Mouse (Mus musculus) embryonic facial prominence, embryonic 13.5 days (tissue): Measurements from ENCODE around the gene Etv6. TPM values are rescaled to one million over a fixed set of nuclear protein-coding genes. Genes with fewer than 3 reads are reported as not detected.
A peak's percentile ranks its signal among the peaks of the same experiment; 100 is the strongest.

Source experiments
- ATAC-seq: fragments of 200-750 bp; cut with Nextera tagmentation; 2 replicates; pipeline ENCODE4 v1.8.0; 2017; ENCODE audit warnings: low read depth; ENCODE audit not compliant: insufficient number of reproducible peaks, insufficient read depth, low FRiP score, low TSS enrichment
- H3K27ac ChIP-seq: fragments of 300-500 bp; sonication (generic); 2 replicates; pipeline ENCODE4 v1.5.1; 2015; ENCODE audit warnings: moderate library complexity, mild to moderate bottlenecking, inconsistent platforms
- H3K27me3 ChIP-seq: fragments of 300-500 bp; sonication (generic); 2 replicates; pipeline ENCODE4 v1.6.1; 2015; ENCODE audit warnings: mild to moderate bottlenecking, inconsistent platforms
- H3K36me3 ChIP-seq: fragments of 300-500 bp; sonication (generic); 2 replicates; pipeline ENCODE4 v1.6.1; 2015; ENCODE audit warnings: mild to moderate bottlenecking, inconsistent platforms
- H3K4me1 ChIP-seq: fragments of 300-500 bp; sonication (generic); 2 replicates; pipeline ENCODE4 v1.6.1; 2015; ENCODE audit warnings: inconsistent platforms
- H3K4me2 ChIP-seq: fragments of 300-500 bp; sonication (generic); 2 replicates; pipeline ENCODE4 v1.6.1; 2015; ENCODE audit warnings: moderate library complexity, mild to moderate bottlenecking, inconsistent platforms
- H3K4me3 ChIP-seq: fragments of 300-500 bp; sonication (generic); 2 replicates; pipeline ENCODE4 v1.5.1; 2015; ENCODE audit warnings: mild to moderate bottlenecking, inconsistent platforms
- H3K9ac ChIP-seq: fragments of 300-500 bp; sonication (generic); 2 replicates; pipeline ENCODE4 v1.6.1; 2015; ENCODE audit warnings: mild to moderate bottlenecking, inconsistent platforms
- H3K9me3 ChIP-seq: fragments of 300-500 bp; sonication (generic); 2 replicates; pipeline ENCODE4 v1.6.1; 2016; ENCODE audit warnings: inconsistent platforms
- WGBS: fragments of 180-500 bp; shearing (Covaris S2); methylation state at CpG from one replicate; pipeline ENCODE4 v1.1.7; 2015; ENCODE audit warnings: mixed read lengths; 5-methylcytosine and 5-hydroxymethylcytosine counted together
- polyA plus RNA-seq: library from polyadenylated mRNA; unstranded; fragments of >200 nt; fragmentation: Nextera tagmentation; extraction: Ambion mirVana; gene quantifications from 2 replicates; pipeline ENCODE4 v1.2.1, GENCODE M21; 2015

Gene Etv6
- polyA plus RNA-seq, 1 experiment from 2014 or later: 16.1 TPM

DNA sequence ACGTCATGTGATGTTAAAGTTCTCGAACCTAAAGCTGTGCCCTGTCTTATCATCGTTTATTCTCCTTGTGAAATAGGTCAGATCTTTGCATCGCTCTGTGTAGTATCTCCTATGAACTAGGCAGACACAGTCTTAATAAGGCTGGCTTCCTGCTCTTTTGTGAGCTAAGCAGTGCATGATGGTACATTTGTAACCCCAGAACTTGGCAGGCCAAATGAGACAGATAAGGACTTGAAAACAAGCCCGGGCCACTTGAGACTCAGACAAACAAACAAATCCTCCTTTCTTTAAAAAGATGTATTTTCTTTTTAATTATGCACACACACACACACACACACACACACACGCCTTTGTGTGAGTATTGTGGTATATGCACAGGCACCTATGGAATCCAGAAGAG is 42.5 kb downstream of the Etv6 start:
- Histone ChIP-seq H3K9ac (no peak overlapping the region), H3K4me2 (no peak overlapping the region), H3K36me3 (peaks cover 13% of the 10 kb centered on the region), H3K27me3 (no peaks in the 10 kb centered on the region), H3K4me3 (no peak overlapping the region), H3K9me3 (no peaks in the 10 kb centered on the region), H3K4me1 (0 out of 2 replicates have a peak, but pooled peaks cover 2% of the 10 kb centered on the region), H3K27ac (no peak overlapping the region)
- ATAC-seq: no peak
- WGBS: 88% methylated on average over 6 of the region's 6 CpGs

DNA sequence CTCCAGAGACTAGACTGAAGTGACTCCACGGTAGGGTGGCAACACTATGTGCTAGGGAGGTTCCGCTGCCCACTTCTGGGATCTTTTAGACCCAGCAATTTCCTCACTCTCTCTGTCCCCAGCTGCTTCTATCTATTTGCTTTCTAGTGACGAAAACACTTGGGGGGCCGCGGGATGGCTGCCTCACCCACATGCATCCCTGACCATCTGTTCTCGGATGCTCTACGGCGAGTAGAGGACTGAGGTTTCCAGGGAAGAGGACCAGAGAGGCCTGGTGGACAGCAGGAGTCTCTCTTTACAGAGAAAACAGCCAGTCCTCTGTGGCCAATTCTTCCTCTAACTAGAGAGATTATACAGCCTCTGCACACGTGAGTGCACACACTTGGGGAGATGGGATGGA is 43.6 kb downstream of the Etv6 start:
- Histone ChIP-seq H3K4me1 (0 out of 2 replicates have a peak, but pooled peaks cover 2% of the 10 kb centered on the region), H3K27me3 (no peaks in the 10 kb centered on the region), H3K9me3 (no peaks in the 10 kb centered on the region), H3K9ac (no peak overlapping the region), H3K36me3 (peaks cover 12% of the 10 kb centered on the region), H3K4me2 (no peak overlapping the region), H3K27ac (no peak overlapping the region), H3K4me3 (no peak overlapping the region)
- 90% methylated on average over 9 of the region's 9 CpGs for whole genome bisulfite sequencing
- no peak for ATAC-seq

DNA sequence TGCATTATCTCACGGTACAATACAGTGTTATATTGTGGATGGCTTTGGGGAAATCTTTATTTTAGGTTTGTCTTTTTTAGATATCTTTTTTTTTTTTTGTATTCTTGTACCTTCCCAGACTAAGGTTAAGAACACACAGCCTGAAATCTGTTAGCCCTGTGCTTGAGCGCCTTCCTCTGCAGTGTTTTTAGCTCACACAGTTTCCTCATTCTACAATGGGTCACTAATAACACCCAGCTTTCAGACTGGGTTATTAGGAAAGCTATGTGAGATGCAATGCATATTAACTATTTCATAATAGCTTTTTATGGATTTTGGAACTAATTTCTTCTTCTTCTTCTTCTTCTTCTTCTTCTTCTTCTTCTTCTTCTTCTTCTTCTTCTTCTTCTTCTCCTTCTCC is 44.1 kb downstream of the Etv6 start:
- Histone ChIP-seq H3K9me3 (no peaks in the 10 kb centered on the region), H3K27me3 (no peaks in the 10 kb centered on the region)
- no peak for ATAC-seq

DNA sequence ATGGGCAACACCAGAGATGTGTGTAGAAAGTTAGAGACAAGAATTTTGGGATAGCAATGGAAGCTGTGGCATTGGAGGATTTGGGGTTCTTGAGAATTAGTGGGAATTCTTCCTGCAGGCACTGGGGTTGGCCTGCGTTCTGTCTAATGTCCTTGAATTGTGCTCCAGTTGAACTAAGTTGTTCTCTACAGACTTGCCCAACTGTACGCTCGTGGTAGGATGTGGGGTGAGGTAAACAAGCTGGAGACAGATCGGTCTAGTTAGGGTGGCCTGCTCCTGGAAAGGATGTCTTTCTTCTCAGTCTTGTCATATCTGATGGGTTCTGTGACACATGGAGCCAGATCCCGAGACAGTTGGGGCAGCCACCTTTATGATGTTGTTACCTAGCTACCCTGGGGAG is 45.4 kb downstream of the Etv6 start:
- WGBS: 95% methylated on average over 5 of the region's 5 CpGs
- peaks cover 3% of the 10 kb centered on the region; the same call in 1 of the 2 replicates for H3K36me3 ChIP-seq
- no peak overlapping the region for H3K4me2 ChIP-seq
- ATAC-seq: no peak
- no peaks in the 10 kb centered on the region for H3K27me3 ChIP-seq
- no peak overlapping the region for H3K9ac ChIP-seq
- H3K27ac ChIP-seq: no peak overlapping the region
- no peaks in the 10 kb centered on the region for H3K9me3 ChIP-seq
- peaks cover 7% of the 10 kb centered on the region for H3K4me1 ChIP-seq
- H3K4me3 ChIP-seq: no peak overlapping the region

More for the DNA sequence above, 44.1 kb downstream of the Etv6 start:
- 87% methylated on average over 2 of the region's 2 CpGs for WGBS
- H3K4me3 ChIP-seq: no peak overlapping the region
- no peak overlapping the region for H3K27ac ChIP-seq
- 0 out of 2 replicates have a peak, but pooled peaks cover 2% of the 10 kb centered on the region for H3K4me1 ChIP-seq
- peaks cover 12% of the 10 kb centered on the region for H3K36me3 ChIP-seq
- no peak overlapping the region for H3K9ac ChIP-seq
- no peak overlapping the region for H3K4me2 ChIP-seq

DNA sequence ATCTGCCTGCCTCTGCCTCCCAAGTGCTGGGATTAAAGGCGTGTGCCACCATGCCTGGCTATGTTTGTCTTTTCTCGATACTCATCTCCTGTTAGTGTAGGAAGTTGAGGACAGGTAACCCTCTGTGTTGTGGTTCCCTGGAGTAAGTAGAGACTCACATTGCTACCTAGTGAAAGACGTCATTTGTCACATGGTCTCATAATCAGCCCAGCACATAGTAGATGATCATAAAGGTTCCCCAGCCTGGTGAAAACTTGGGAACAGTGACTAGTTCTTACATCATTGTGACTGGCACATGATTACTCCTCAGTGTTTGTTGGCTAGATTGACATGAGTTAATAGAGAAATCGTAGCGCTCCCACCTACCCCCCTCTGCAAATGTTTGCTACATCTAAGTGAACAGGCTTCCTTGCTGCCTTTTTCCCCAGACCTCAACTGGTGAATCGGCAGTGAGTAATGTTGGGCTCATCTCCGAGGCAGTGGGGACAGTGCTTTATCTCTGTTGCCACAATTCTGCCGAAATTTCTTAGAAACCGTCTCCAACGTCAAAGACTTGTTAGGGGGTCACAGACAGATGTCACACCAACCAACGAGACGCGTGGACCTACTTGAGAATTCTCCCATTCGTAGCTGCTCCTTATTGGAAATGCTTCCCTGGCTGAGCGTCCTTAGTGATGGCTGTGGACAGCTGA is 46.9 kb downstream of the Etv6 start:
- peaks cover 21% of the 10 kb centered on the region for H3K4me1 ChIP-seq
- no peak overlapping the region for H3K27ac ChIP-seq
- H3K36me3 ChIP-seq: peaks cover 3% of the 10 kb centered on the region; the same call in 1 of the 2 replicates
- no peak overlapping the region for H3K9ac ChIP-seq
- 90% methylated on average over 15 of the region's 15 CpGs for WGBS
- ATAC-seq: no peak
- no peak overlapping the region for H3K4me2 ChIP-seq
- H3K27me3 ChIP-seq: no peaks in the 10 kb centered on the region
- H3K9me3 ChIP-seq: no peaks in the 10 kb centered on the region
- no peak overlapping the region for H3K4me3 ChIP-seq

DNA sequence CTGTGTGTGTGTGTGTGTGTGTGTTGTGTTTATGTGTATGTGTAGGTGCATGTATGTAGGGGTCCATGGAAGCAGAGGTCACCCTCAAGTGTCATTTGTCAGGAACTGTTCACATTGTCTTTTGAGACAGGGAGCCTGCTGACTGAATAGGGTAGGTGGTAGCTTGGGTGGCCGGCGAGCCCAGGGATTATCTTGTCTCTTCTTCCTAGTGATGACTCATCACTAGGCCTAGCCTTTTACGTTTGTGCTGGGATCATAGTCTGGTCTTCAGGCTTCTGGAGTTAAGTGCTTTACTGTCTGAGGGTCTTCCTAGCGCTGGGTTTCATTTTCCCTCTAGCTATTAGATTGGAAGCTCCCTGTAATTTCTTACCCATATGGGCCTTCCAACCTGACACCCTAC is 47.9 kb downstream of the Etv6 start:
- H3K4me3 ChIP-seq: no peak overlapping the region
- H3K27me3 ChIP-seq: no peaks in the 10 kb centered on the region
- no peak for ATAC-seq
- H3K27ac ChIP-seq: no peak overlapping the region
- WGBS: 75% methylated on average over 4 of the region's 4 CpGs
- peaks cover 22% of the 10 kb centered on the region for H3K4me1 ChIP-seq
- H3K9me3 ChIP-seq: no peaks in the 10 kb centered on the region
- no peak overlapping the region for H3K9ac ChIP-seq
- H3K4me2 ChIP-seq: no peak overlapping the region
- H3K36me3 ChIP-seq: peaks cover 3% of the 10 kb centered on the region; the same call in 1 of the 2 replicates

DNA sequence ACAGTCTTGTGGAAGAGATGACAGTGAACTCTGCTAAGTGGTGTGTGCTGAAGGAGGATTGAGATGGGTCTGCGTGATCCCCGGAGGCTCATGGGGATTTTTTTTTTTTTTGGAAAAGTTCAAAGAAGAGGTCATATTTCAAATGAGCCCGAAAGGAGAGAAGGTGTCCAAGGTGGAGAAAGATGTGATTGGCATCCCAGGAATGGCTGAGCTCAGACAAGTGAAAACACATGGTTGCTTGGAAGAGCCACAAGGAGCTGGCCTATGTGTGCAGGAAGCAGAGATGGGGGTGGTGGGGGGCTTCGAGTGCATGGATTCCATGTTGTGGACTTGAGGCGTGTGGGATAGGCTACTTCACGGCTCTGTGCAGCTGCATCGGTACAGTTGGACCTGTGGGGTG is 50.9 kb downstream of the Etv6 start:
- H3K9me3 ChIP-seq: no peaks in the 10 kb centered on the region
- peaks cover 3% of the 10 kb centered on the region; the same call in 1 of the 2 replicates for H3K36me3 ChIP-seq
- H3K4me3 ChIP-seq: no peak overlapping the region
- peaks cover 38% of the 10 kb centered on the region for H3K4me1 ChIP-seq
- no peak overlapping the region for H3K27ac ChIP-seq
- ATAC-seq: no peak
- no peak overlapping the region for H3K4me2 ChIP-seq
- no peaks in the 10 kb centered on the region for H3K27me3 ChIP-seq
- H3K9ac ChIP-seq: no peak overlapping the region
- WGBS: 39% methylated on average over 7 of the region's 7 CpGs

DNA sequence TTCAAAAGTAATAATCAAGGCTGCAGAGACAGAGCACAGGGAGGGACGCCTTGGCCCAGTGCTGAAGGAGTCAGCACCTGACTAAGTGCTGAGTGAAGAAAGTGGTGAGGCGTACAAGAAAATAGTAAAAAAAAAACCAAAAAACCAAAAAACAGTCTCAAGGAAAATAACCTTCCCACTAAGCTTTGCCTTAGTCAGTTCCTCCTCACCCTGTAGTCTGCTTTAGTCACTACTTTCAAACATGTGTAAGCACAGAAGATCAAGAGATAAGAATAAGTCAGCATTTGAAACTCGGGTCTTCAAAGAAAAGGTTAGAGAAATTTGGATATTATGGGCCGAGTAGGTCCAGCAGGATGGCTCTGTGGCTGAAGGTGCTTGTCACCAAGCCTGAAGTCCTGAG is 52.2 kb downstream of the Etv6 start:
- 78% methylated on average over 4 of the region's 4 CpGs for WGBS
- peaks cover 9% of the 10 kb centered on the region; the same call in 1 of the 2 replicates for H3K36me3 ChIP-seq
- no peak overlapping the region for H3K27ac ChIP-seq
- peaks cover 48% of the 10 kb centered on the region for H3K4me1 ChIP-seq
- H3K9ac ChIP-seq: no peak overlapping the region
- H3K9me3 ChIP-seq: no peaks in the 10 kb centered on the region
- no peaks in the 10 kb centered on the region for H3K27me3 ChIP-seq
- no peak overlapping the region for H3K4me2 ChIP-seq
- ATAC-seq: no peak
- H3K4me3 ChIP-seq: no peak overlapping the region

DNA sequence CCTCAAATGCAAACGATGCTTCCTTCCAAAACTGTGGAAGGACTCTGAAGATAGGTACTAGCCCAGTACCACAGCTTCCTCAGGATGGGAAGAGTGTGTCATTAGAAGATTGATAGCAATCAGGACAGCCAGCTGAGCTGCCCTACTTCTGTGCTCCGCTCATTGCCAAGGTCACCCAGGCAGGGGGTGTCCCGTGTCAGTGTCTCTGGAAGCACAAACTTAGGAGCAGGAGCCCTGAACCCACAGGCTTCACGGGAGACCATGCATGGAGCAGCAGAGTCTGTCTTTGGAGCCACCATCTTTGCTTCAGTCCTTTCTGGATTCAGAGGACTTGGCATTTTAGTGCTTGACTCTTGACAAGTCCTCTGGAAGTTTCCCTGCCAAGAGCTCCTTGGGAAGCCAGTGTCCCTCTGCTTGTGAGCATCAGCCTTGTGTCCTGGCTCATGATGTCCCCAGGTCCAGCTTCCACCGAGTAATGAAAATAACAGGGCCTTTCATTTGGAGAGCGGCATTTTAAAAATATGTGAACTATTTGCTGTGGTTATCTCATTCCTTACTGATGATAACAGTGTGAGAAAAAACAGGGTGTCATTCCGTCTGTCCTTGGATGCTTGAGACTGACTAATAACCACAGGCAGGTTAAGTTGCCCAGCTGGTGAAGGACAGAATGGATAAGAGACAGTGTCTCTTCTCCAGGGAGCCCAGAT is 54.3 kb downstream of the Etv6 start:
- Histone ChIP-seq H3K9me3 (no peaks in the 10 kb centered on the region), H3K9ac (no peak overlapping the region), H3K27ac (no peak overlapping the region), H3K36me3 (peaks cover 12% of the 10 kb centered on the region; the same call in 1 of the 2 replicates), H3K4me1 (peaks cover 48% of the 10 kb centered on the region), H3K4me2 (no peak overlapping the region), H3K4me3 (no peak overlapping the region), H3K27me3 (no peaks in the 10 kb centered on the region)
- no peak for ATAC-seq
- WGBS: 77% methylated on average over 7 of the region's 7 CpGs

DNA sequence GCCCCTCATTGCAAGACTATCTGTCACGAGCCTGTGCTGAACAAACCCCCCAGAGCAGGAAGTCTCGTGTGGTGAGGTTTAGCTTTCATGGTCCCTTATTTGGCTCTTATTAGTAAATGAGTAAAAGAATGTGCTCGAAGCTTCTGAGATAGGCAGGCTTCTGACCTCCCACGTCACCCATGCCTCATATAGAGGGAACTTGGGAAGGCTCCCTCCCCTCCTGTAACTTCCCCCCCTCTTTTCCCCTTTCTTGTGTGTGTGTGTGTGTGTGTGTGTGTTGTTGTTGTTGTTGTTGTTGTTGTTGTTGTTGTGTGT is 54.8 kb downstream of the Etv6 start:
- peaks cover 48% of the 10 kb centered on the region for H3K4me1 ChIP-seq
- H3K27ac ChIP-seq: no peak overlapping the region
- H3K4me2 ChIP-seq: no peak overlapping the region
- no peaks in the 10 kb centered on the region for H3K9me3 ChIP-seq
- ATAC-seq: no peak
- H3K9ac ChIP-seq: no peak overlapping the region
- peaks cover 12% of the 10 kb centered on the region; the same call in 1 of the 2 replicates for H3K36me3 ChIP-seq
- no peak overlapping the region for H3K4me3 ChIP-seq
- no peaks in the 10 kb centered on the region for H3K27me3 ChIP-seq
- 50% methylated on average over 4 of the region's 4 CpGs for WGBS

DNA sequence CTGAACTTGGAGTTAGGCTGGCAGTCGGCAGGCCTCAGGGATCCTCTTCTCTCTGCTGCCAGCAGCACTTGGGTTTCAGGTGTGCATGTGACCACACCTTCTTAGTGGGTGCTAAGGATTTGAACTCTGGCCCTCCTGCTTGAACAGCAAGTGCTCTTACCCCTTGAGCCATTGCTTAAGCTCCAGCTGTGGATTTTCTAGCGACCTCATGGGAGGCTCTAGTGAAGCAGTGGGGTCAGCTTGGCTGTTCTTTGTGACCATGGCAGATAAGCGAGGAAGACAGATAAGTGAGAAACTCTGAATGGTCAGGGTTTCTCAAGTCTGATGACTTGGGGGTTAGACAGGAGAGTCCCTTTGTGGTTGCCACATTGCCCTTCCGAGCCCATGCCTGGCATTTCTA is 55.4 kb downstream of the Etv6 start:
- 94% methylated on average over 4 of the region's 4 CpGs for WGBS
- Histone ChIP-seq H3K27ac (peak overlapping the region; percentile 58), H3K4me2 (no peak overlapping the region)

DNA sequence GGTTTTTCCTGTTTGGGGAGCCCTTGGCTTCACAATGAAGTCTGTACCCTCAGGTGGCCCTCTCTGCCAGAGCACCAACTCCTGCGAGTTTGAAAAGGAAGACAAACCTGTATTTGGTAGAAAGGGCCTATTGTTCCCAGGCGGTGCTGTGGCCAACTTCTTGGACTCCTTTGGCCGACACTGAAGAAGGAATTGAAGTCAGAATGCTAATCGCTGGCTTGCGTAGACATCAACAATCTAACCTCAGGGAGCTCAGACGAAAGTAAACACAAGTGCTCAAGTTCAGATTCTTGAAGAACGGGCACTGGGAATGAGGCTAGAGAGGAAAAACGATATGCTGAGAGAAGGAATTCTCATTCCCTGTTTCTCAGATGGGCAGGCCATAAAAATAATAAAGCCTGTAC is 55.9 kb downstream of the Etv6 start:
- H3K9me3 ChIP-seq: no peaks in the 10 kb centered on the region
- 46% methylated on average over 8 of the region's 8 CpGs for WGBS
- no peak overlapping the region for H3K4me2 ChIP-seq
- peaks cover 12% of the 10 kb centered on the region; the same call in 1 of the 2 replicates for H3K36me3 ChIP-seq
- no peaks in the 10 kb centered on the region for H3K27me3 ChIP-seq
- H3K4me3 ChIP-seq: no peak overlapping the region
- peak overlapping the region; percentile 58 for H3K27ac ChIP-seq
- H3K4me1 ChIP-seq: peaks cover 44% of the 10 kb centered on the region
- no peak for ATAC-seq
- H3K9ac ChIP-seq: no peak overlapping the region

More for the DNA sequence above, 55.4 kb downstream of the Etv6 start:
- no peak for ATAC-seq
- no peak overlapping the region for H3K9ac ChIP-seq
- H3K9me3 ChIP-seq: no peaks in the 10 kb centered on the region
- H3K27me3 ChIP-seq: no peaks in the 10 kb centered on the region
- peaks cover 12% of the 10 kb centered on the region; the same call in 1 of the 2 replicates for H3K36me3 ChIP-seq
- H3K4me3 ChIP-seq: no peak overlapping the region
- peaks cover 47% of the 10 kb centered on the region for H3K4me1 ChIP-seq
